In the genomic region with DNA sequence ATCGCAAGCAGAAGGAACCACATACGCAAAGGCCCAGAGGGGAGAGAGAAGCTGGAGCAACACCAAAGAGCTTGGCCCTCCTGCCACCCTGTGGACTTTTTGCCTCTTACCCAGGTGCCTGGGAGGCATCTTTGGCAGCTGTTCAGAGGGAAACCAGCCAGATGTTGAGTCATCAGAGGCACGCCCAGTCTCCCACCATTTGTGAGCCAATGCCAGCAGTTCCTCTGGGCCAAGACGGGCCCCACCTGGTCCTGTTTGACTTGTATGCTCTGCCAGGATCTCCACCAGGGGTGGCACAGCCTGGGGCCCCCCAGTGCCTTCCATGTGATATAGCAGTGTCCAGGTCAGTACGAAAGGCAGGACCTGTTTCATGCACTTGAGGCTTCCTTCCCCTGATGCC, we compare ENCODE assay signal across 10 mouse cellular contexts. TPM values are rescaled to one million over a fixed set of nuclear protein-coding genes. Genes with fewer than 3 reads are reported as not detected.
DNase-seq lines count a peak whose midpoint lies in the region; ATAC-seq and TF ChIP-seq lines count a peak whose summit lies in the region.
"Had no signal": no experiment of that assay in that cellular context is flagged by ENCODE, and none has a peak within 500 bp of the region (broad histone marks: within the 10 kb centered on the region; RNA-seq: fewer than 3 reads in every experiment).

No protein-coding gene starts in this region.

- no peak overlapping the region for H3K4me2 ChIP-seq in heart, embryonic 12.5 days
- H3K4me2 ChIP-seq in midbrain, embryonic 14.5 days (ENCODE audit: low read length): no peak overlapping the region
- H3K4me2 ChIP-seq: liver, embryonic 11.5 days; neural tube, embryonic 12.5 days had no signal

- intact Hi-C loops in heart, postnatal 14 days (cut with DNase I): no loop called here

- H3K27me3 ChIP-seq in heart, embryonic 12.5 days (replicated peaks): no peaks in the 10 kb centered on the region
- no peaks in the 10 kb centered on the region for H3K27me3 ChIP-seq in Patski
- H3K27me3 ChIP-seq in midbrain, embryonic 14.5 days (ENCODE audit: control insufficient read depth, insufficient read depth, low read length): no peaks in the 10 kb centered on the region
- H3K27me3 ChIP-seq: neural tube, embryonic 12.5 days had no signal

- H3K4me3 ChIP-seq in heart, embryonic 12.5 days: no peak overlapping the region
- H3K4me3 ChIP-seq in midbrain, embryonic 14.5 days (replicated peaks; ENCODE audit: low read depth, low read length): no peak overlapping the region
- H3K4me3 ChIP-seq: neural tube, embryonic 12.5 days had no signal

- H3K36me3 ChIP-seq in heart, embryonic 12.5 days: no peaks in the 10 kb centered on the region
- H3K36me3 ChIP-seq in midbrain, embryonic 14.5 days (ENCODE audit: control insufficient read depth, insufficient read depth, low read length): no peaks in the 10 kb centered on the region
- H3K36me3 ChIP-seq: neural tube, embryonic 12.5 days had no signal

- POLR2A ChIA-PET in Patski (lab: Charles Lee): no interaction called here

- ATAC-seq in heart, embryonic 12.5 days (ENCODE audit: insufficient number of reproducible peaks, low FRiP score): no peak
- ATAC-seq in Patski: peak; percentile 72
- ATAC-seq in megakaryocyte, adult 5-6 weeks (ENCODE audit: poor library complexity, severe bottlenecking): 0 out of 2 replicates have a peak, but pooled peaks have one; percentile 18
- no peak for ATAC-seq in midbrain, embryonic 14.5 days (ENCODE audit: low FRiP score, low TSS enrichment)

- H3K27ac ChIP-seq in heart, embryonic 12.5 days (ENCODE audit: poor library complexity, severe bottlenecking): no peak overlapping the region
- H3K27ac ChIP-seq in midbrain, embryonic 14.5 days (replicated peaks; ENCODE audit: low read depth, low read length): no peak overlapping the region
- H3K27ac ChIP-seq: neural tube, embryonic 12.5 days had no signal

- in situ Hi-C loops in Patski (cut with MboI; ENCODE audit: low pct_unique_long_range_greater_than_20kb): no loop called here

- no peaks in the 10 kb centered on the region for H3K9me3 ChIP-seq in heart, embryonic 12.5 days (replicated peaks)
- H3K9me3 ChIP-seq in midbrain, embryonic 14.5 days (ENCODE audit: control insufficient read depth, low read length): no peaks in the 10 kb centered on the region
- H3K9me3 ChIP-seq: neural tube, embryonic 12.5 days had no signal

- 85% methylated on average over 5 of the region's 5 CpGs for WGBS in heart, embryonic 12.5 days
- WGBS in midbrain, embryonic 14.5 days: 90% methylated on average over 5 of the region's 5 CpGs

- TF ChIP-seq CTCF in Patski (IDR thresholded peaks at IDR 0.05): peak; percentile 63

- no peaks in the 10 kb centered on the region for H3K4me1 ChIP-seq in heart, embryonic 12.5 days (replicated peaks)
- no peaks in the 10 kb centered on the region for H3K4me1 ChIP-seq in midbrain, embryonic 14.5 days (ENCODE audit: control insufficient read depth, insufficient read depth, low read length)
- H3K4me1 ChIP-seq: neural tube, embryonic 12.5 days had no signal

- CTCF ChIA-PET in Patski (lab: Charles Lee): interaction anchor here (0.9 to 2.6 kb wide), 7 partner anchors 12 to 150 kb away, joined by 3 to 9 read pairs (median 4); no protein-coding TSS in a partner anchor

- no peak overlapping the region for H3K9ac ChIP-seq in heart, embryonic 12.5 days
- no peak overlapping the region for H3K9ac ChIP-seq in midbrain, embryonic 14.5 days (replicated peaks; ENCODE audit: low read length)
- H3K9ac ChIP-seq: neural tube, embryonic 12.5 days had no signal

- peak; percentile 44 to 70 for DNase-seq in heart, postnatal 14 days
- DNase-seq in Patski (ENCODE audit: low read depth, low spot score): no peak
- peak; percentile 12 for DNase-seq in gonadal fat pad, adult 2 months (ENCODE audit: low read depth)
- DNase-seq in embryo, embryonic 11 days: no peak
- DNase-seq in right cerebral cortex, postnatal 36 days (ENCODE audit: low spot score in 2 of 2): no peak
- no peak for DNase-seq in midbrain, embryonic 14.5 days

RNA-seq across cellular contexts. Expression of gene Rbpj, which starts 21.9 kb away (rescaled TPM):
- total RNA-seq in heart, postnatal 14 days (2021): 10 to 100 TPM; 28.6 to 33.9 TPM
- polyA plus RNA-seq in heart, embryonic 12.5 days (2016; fragmentation: Nextera tagmentation; extraction: Ambion mirVana): 26.2 and 27.0 TPM in 2 replicates
- 64.2 TPM for polyA plus RNA-seq in Patski (2021)
- polyA plus RNA-seq in gonadal fat pad, adult 2 months (2012; rRNA removed): 15.3 and 21.4 TPM in 2 replicates
- 92.4 and 93.2 TPM in 2 replicates for total RNA-seq in megakaryocyte, adult 5-6 weeks (2015)
- 50.8 and 64.1 TPM in 2 replicates for total RNA-seq in megakaryocyte, adult 5-6 weeks (2017)
- polyA plus RNA-seq in midbrain, embryonic 14.5 days (2014; fragmentation: Nextera tagmentation; extraction: Ambion mirVana): 32.3 and 52.9 TPM in 2 replicates

Comparison
In these comparisons a context has a peak if more than half of its experiments do, and no peak if none do; other contexts are left out.
1. DNase-seq: peak in heart, postnatal 14 days (2 of 2) and gonadal fat pad, adult 2 months (single experiment); none in Patski (single experiment), embryo, embryonic 11 days (single experiment), right cerebral cortex, postnatal 36 days (0 of 2) and midbrain, embryonic 14.5 days (single experiment).
2. ATAC-seq: peak in Patski (single experiment) and megakaryocyte, adult 5-6 weeks (single experiment); none in heart, embryonic 12.5 days (single experiment) and midbrain, embryonic 14.5 days (single experiment).